Mouse (Mus musculus) adipocyte (in vitro differentiated cells): ENCODE results near the gene Ppp1r12c.
"Not testable (repeated sequence)": the region's sequence is repeated elsewhere in the genome, so short reads cannot be mapped to it uniquely, and the experiment has no call there.

Source experiments
- DNase-seq: peaks from one replicate; pipeline ENCODE4 v3.0.0-alpha.2; 2016; ENCODE audit warnings: low spot score

Ppp1r12c gene

GRCm38 (mm10) chr7:4501558-4502397 lies at the start of gene Ppp1r12c:
Ppp1r12c (minus strand) TSS chr7:4501680.
- peak; percentile 90 for DNase-seq

GRCm38 (mm10) chr7:4547221-4547641 lies 45.8 kb upstream of the Ppp1r12c start, which contains the start of gene Syt5:
Syt5 (minus strand) TSS chr7:4547541.
- DNase-seq: no peak

GRCm38 (mm10) chr7:4546591-4547131 lies 45.2 kb upstream of the Ppp1r12c start:
- no peak for DNase-seq

GRCm38 (mm10) chr7:4546050-4546449 lies 44.6 kb upstream of the Ppp1r12c start:
- no peak for DNase-seq

- no peak for DNase-seq
Observed at GRCm38 (mm10) chr7:4542013-4542412, 40.5 kb upstream of the Ppp1r12c start.

- DNase-seq: no peak
Observed at GRCm38 (mm10) chr7:4541344-4541743, 39.9 kb upstream of the Ppp1r12c start.

- no peak for DNase-seq
Observed at GRCm38 (mm10) chr7:4539019-4539418, 37.5 kb upstream of the Ppp1r12c start.

GRCm38 (mm10) chr7:4537181-4537580 lies 35.7 kb upstream of the Ppp1r12c start:
- DNase-seq: no peak

GRCm38 (mm10) chr7:4536369-4536768 lies 34.9 kb upstream of the Ppp1r12c start:
- DNase-seq: no peak

GRCm38 (mm10) chr7:4532005-4532729 lies 30.7 kb upstream of the Ppp1r12c start, which contains the start of gene Dnaaf3:
Dnaaf3 (minus strand) TSS chr7:4532453.
- DNase-seq: no peak

- not testable (repeated sequence) for DNase-seq
Observed at GRCm38 (mm10) chr7:4530166-4530565, 28.7 kb upstream of the Ppp1r12c start.

- no peak for DNase-seq
Observed at GRCm38 (mm10) chr7:4527302-4527689, 25.8 kb upstream of the Ppp1r12c start.

GRCm38 (mm10) chr7:4526341-4527301 lies 25.1 kb upstream of the Ppp1r12c start:
- peak; percentile 37 for DNase-seq

- DNase-seq: peak; percentile 16
Observed at GRCm38 (mm10) chr7:4524212-4524922, 22.9 kb upstream of the Ppp1r12c start, which contains the start of gene Tnni3. Tnni3 (minus strand) TSS chr7:4524229.

GRCm38 (mm10) chr7:4523205-4524130 lies 22.0 kb upstream of the Ppp1r12c start:
- no peak for DNase-seq

GRCm38 (mm10) chr7:4522292-4522691 lies 20.8 kb upstream of the Ppp1r12c start:
- no peak for DNase-seq

- DNase-seq: no peak
Observed at GRCm38 (mm10) chr7:4521231-4522003, 19.9 kb upstream of the Ppp1r12c start.

- no peak for DNase-seq
Observed at GRCm38 (mm10) chr7:4518487-4518886, 17.0 kb upstream of the Ppp1r12c start.
